Mouse (Mus musculus) kidney, embryonic 16.5 days (tissue): ENCODE results near the gene Ubtf. TPM values are rescaled to one million over a fixed set of nuclear protein-coding genes. Genes with fewer than 3 reads are reported as not detected.

Source experiments
- ATAC-seq: fragments of 200-750 bp; cut with Nextera tagmentation; 2 replicates; pipeline ENCODE4 v1.8.0; 2017; ENCODE audit warnings: moderate TSS enrichment; ENCODE audit not compliant: low FRiP score, low TSS enrichment
- H3K27ac ChIP-seq: fragments of 300-500 bp; sonication (generic); 2 replicates; pipeline ENCODE4 v1.5.1; 2014; ENCODE audit warnings: low read length
- H3K27me3 ChIP-seq: fragments of 300-500 bp; sonication (generic); 2 replicates; pipeline ENCODE4 v1.6.1; 2014; ENCODE audit warnings: low read length, control low read depth, mixed read lengths; ENCODE audit not compliant: insufficient read depth
- H3K36me3 ChIP-seq: fragments of 300-500 bp; sonication (generic); 2 replicates; pipeline ENCODE4 v1.6.1; 2014; ENCODE audit warnings: low read length, control low read depth, mixed read lengths; ENCODE audit not compliant: insufficient read depth
- H3K4me1 ChIP-seq: fragments of 300-500 bp; sonication (generic); 2 replicates; pipeline ENCODE4 v1.6.1; 2014; ENCODE audit warnings: low read length, control low read depth, mixed read lengths; ENCODE audit not compliant: insufficient read depth
- H3K4me2 ChIP-seq: fragments of 300-500 bp; sonication (generic); replicated peaks from 2 replicates; pipeline ENCODE4 v1.6.1; 2014; ENCODE audit warnings: low read depth, low read length
- H3K4me3 ChIP-seq: fragments of 300-500 bp; sonication (generic); 2 replicates; pipeline ENCODE4 v1.5.1; 2014; ENCODE audit warnings: mild to moderate bottlenecking, low read length
- H3K9ac ChIP-seq: fragments of 300-500 bp; sonication (generic); replicated peaks from 2 replicates; pipeline ENCODE4 v1.6.1; 2014; ENCODE audit warnings: low read length
- H3K9me3 ChIP-seq: fragments of 300-500 bp; sonication (generic); 2 replicates; pipeline ENCODE4 v1.6.1; 2016; ENCODE audit warnings: low read length, control low read depth
- WGBS: fragments of 180-500 bp; shearing (Covaris S2); extraction: QIAGEN DNeasy Blood & Tissue Kit; methylation state at CpG from one replicate; pipeline ENCODE4 v1.1.7; 2014; 5-methylcytosine and 5-hydroxymethylcytosine counted together
- polyA plus RNA-seq: library from polyadenylated mRNA; unstranded; fragments of >200 nt; fragmentation: Nextera tagmentation; extraction: Ambion mirVana; gene quantifications from 2 replicates; pipeline ENCODE4 v1.2.1, GENCODE M21; 2015

Gene Ubtf
- polyA plus RNA-seq, 1 experiment from 2014 or later: 94.7 TPM

DNA sequence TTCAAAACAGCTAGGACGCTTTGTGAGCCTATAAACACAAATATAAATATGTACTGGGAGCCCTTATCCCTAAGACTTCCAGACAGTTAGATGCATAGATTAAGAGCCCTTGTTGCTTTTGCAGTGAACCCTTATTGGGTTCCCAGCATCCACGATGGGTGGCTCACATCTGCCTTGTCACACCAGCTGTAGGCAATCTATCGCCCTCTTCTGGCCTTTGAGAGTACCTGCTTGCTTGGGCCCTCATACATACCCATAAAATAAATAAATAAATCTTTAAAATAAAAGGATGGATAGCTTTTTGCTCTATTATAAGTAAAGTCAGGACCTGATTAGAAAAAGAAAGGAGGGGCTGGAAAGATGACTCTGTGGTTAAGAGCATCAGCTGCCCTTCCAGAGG is 61.0 kb downstream of the Ubtf start:
- no peak overlapping the region for H3K27ac ChIP-seq
- H3K4me1 ChIP-seq: peaks cover 5% of the 10 kb centered on the region; the same call in 1 of the 2 replicates
- ATAC-seq: no peak
- H3K4me2 ChIP-seq: no peak overlapping the region
- H3K27me3 ChIP-seq: no peaks in the 10 kb centered on the region
- no peaks in the 10 kb centered on the region for H3K9me3 ChIP-seq
- H3K9ac ChIP-seq: no peak overlapping the region
- 92% methylated on average over 3 of the region's 3 CpGs for WGBS
- H3K36me3 ChIP-seq: peaks cover 17% of the 10 kb centered on the region
- no peak overlapping the region for H3K4me3 ChIP-seq

DNA sequence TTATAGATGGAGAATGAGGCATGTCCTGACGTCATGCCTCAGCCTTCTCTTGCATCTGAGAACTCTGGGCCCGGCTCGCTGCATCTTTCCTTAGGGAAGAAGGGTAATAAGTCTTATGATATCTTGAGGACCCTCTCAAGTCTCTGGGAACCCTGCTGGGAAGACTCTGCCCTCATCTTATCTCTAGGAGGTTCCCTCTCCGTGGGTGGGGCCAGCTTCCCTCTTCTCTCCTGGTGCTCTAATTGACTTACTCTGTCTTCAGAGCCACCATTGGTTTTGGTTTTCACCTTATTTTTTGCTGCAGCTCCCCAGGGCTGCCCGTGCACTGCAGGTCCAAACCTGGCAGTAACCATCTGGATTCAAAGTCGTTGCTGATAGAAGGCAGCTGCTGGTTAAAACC is 61.4 kb downstream of the Ubtf start:
- no peak for ATAC-seq
- Histone ChIP-seq H3K4me1 (peaks cover 5% of the 10 kb centered on the region; the same call in 1 of the 2 replicates), H3K4me2 (no peak overlapping the region), H3K9ac (no peak overlapping the region), H3K9me3 (no peaks in the 10 kb centered on the region), H3K27me3 (no peaks in the 10 kb centered on the region), H3K4me3 (no peak overlapping the region), H3K36me3 (peaks cover 17% of the 10 kb centered on the region), H3K27ac (no peak overlapping the region)
- WGBS: 79% methylated on average over 6 of the region's 6 CpGs

DNA sequence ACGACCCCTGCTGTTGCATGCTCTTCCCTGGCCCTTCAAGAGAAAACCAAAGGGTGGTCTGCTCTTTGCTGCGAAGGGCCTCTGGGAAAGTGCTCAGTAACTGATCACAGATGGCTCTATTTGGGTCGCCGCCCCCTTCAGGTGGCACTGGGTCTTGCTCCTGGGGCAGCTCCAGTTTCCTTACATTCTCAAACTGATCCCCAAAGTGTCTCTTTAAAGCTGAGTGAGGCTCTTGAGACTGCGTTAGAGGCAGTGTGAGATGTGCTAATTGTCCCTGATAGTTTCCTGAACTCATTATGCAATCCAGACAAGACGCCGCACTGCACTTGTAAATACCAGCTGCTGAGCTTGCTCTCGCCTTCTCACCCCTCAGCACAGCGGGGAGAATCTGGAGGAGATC is 62.0 kb downstream of the Ubtf start:
- no peak for ATAC-seq
- Histone ChIP-seq H3K4me1 (peaks cover 5% of the 10 kb centered on the region; the same call in 1 of the 2 replicates), H3K27me3 (no peaks in the 10 kb centered on the region), H3K4me2 (no peak overlapping the region), H3K9me3 (no peaks in the 10 kb centered on the region), H3K27ac (no peak overlapping the region), H3K36me3 (peaks cover 17% of the 10 kb centered on the region), H3K9ac (no peak overlapping the region), H3K4me3 (no peak overlapping the region)
- 40% methylated on average over 9 of the region's 9 CpGs for WGBS

Other genes with a start within 250 kb of the Ubtf start
- 14.4 and 16.4 TPM in 2 replicates for gene Mpp2, start 231.2 kb downstream of the Ubtf start, polyA plus RNA-seq
- not detected in 2 replicates for gene Ppy, start 218.4 kb downstream of the Ubtf start, polyA plus RNA-seq
- gene Pyy, start 211.9 kb downstream of the Ubtf start, polyA plus RNA-seq: not detected in 2 replicates
- 0.10 and 0.17 TPM in 2 replicates for gene Nags, start 174.2 kb downstream of the Ubtf start, polyA plus RNA-seq
- 42.7 and 43.1 TPM in 2 replicates for gene Tmem101, start 163.3 kb downstream of the Ubtf start, polyA plus RNA-seq
- 90.2 and 108 TPM in 2 replicates for gene Lsm12, start 134.4 kb downstream of the Ubtf start, polyA plus RNA-seq
- gene G6pc3, start 130.1 kb downstream of the Ubtf start, polyA plus RNA-seq: 46.0 and 49.9 TPM in 2 replicates
- gene Hdac5, start 89.6 kb downstream of the Ubtf start, polyA plus RNA-seq: 51.5 and 59.8 TPM in 2 replicates
- 21.2 and 24.6 TPM in 2 replicates for gene BC030867, start 70.9 kb downstream of the Ubtf start, polyA plus RNA-seq
- gene Asb16, start 51.0 kb downstream of the Ubtf start, polyA plus RNA-seq: not detected in 2 replicates
- gene Tmub2, start 34.8 kb downstream of the Ubtf start, polyA plus RNA-seq: 64.4 and 66.7 TPM in 2 replicates
- gene Atxn7l3, start 23.1 kb downstream of the Ubtf start, polyA plus RNA-seq: 12.4 and 13.3 TPM in 2 replicates
- gene Slc4a1, start 46.5 kb upstream of the Ubtf start, polyA plus RNA-seq: 9.0 and 9.6 TPM in 2 replicates
- gene Rundc3a, start 73.7 kb upstream of the Ubtf start, polyA plus RNA-seq: 3.3 and 3.9 TPM in 2 replicates
- gene Slc25a39, start 88.2 kb upstream of the Ubtf start, polyA plus RNA-seq: 337 and 360 TPM in 2 replicates
- gene Grn, start 110.6 kb upstream of the Ubtf start, polyA plus RNA-seq: 208 and 213 TPM in 2 replicates
- 5.3 and 5.8 TPM in 2 replicates for gene Fam171a2, start 127.9 kb upstream of the Ubtf start, polyA plus RNA-seq
- gene Itga2b, start 150.4 kb upstream of the Ubtf start, polyA plus RNA-seq: 10.2 and 10.8 TPM in 2 replicates
- 47.5 and 63.8 TPM in 2 replicates for gene Gpatch8, start 236.7 kb upstream of the Ubtf start, polyA plus RNA-seq